In the genomic region with DNA sequence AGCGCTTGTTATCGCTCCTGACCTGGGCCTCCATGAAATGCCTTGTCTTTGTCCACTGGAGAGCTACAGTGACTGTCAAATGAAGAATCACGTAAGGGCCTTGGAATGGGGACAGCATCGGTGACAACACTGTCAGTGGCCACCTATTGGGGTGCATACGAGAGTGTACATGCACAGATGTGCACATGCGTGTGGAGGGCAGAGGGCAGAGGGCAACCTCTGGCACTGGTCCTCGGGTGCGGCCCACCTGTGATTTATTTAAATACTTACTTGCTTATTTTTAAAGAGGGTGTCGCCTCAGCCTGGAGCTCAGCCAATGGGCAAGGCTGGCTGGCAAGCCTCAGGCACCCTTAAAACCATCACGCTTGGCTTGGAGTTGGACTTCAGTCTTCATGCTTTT, we compare ENCODE assay signal across 21 mouse cellular contexts. TPM values are rescaled to one million over a fixed set of nuclear protein-coding genes. Genes with fewer than 3 reads are reported as not detected.
DNase-seq lines count a peak whose midpoint lies in the region; ATAC-seq lines count a peak whose summit lies in the region.
"Had no signal": no experiment of that assay in that cellular context is flagged by ENCODE, and none has a peak within 500 bp of the region (broad histone marks: within the 10 kb centered on the region; RNA-seq: fewer than 3 reads in every experiment).

No protein-coding gene starts in this region.

- no peak overlapping the region for H3K4me2 ChIP-seq in embryonic facial prominence, embryonic 13.5 days
- H3K4me2 ChIP-seq: forebrain, embryonic 13.5 days; heart, embryonic 13.5 days; hindbrain, embryonic 13.5 days had no signal

- H3K9me3 ChIP-seq in embryonic facial prominence, embryonic 13.5 days = no peaks in the 10 kb centered on the region
- no peaks in the 10 kb centered on the region for H3K9me3 ChIP-seq in embryonic facial prominence, embryonic 10.5 days
- H3K9me3 ChIP-seq: forebrain, embryonic 13.5 days; heart, embryonic 13.5 days; hindbrain, embryonic 13.5 days had no signal

- no peak for DNase-seq in embryonic facial prominence, embryonic 10.5 days (ENCODE audit: low spot score)
- peak; percentile 9 for DNase-seq in heart, postnatal 4 days
- DNase-seq in heart, adult 8-10 months (ENCODE audit: low spot score) = no peak
- peak; percentile 6 for DNase-seq in lung, postnatal 10 days
- no peak for DNase-seq in lung, postnatal 25 days (ENCODE audit: low spot score)
- DNase-seq in urinary bladder, postnatal 14 days (ENCODE audit: low spot score) = peak; percentile 2
- no peak for DNase-seq in urinary bladder, adult 2 months (ENCODE audit: low spot score)
- DNase-seq: cerebellum, adult 11-12 months; cerebellum, adult 9-10 months; cerebellum, postnatal 25 days; forebrain, postnatal 0 days; gastrocnemius, adult 2 months had no signal

- H3K27me3 ChIP-seq in embryonic facial prominence, embryonic 13.5 days = no peaks in the 10 kb centered on the region
- H3K27me3 ChIP-seq in embryonic facial prominence, embryonic 10.5 days (replicated peaks; ENCODE audit: low read depth, poor library complexity, severe bottlenecking) = no peaks in the 10 kb centered on the region
- H3K27me3 ChIP-seq: CH12.LX; forebrain, embryonic 13.5 days; heart, embryonic 13.5 days; hindbrain, embryonic 13.5 days; Patski had no signal

- peak overlapping the region; percentile 75; the same call in 1 of the 2 replicates for H3K27ac ChIP-seq in embryonic facial prominence, embryonic 13.5 days
- no peak overlapping the region for H3K27ac ChIP-seq in embryonic facial prominence, embryonic 10.5 days (replicated peaks)
- H3K27ac ChIP-seq: forebrain, embryonic 13.5 days; hindbrain, embryonic 13.5 days; hindbrain, postnatal 0 days had no signal

- no peak overlapping the region for H3K9ac ChIP-seq in embryonic facial prominence, embryonic 13.5 days
- H3K9ac ChIP-seq: forebrain, embryonic 13.5 days; forebrain, postnatal 0 days; heart, embryonic 13.5 days; hindbrain, embryonic 13.5 days had no signal

- no peaks in the 10 kb centered on the region for H3K36me3 ChIP-seq in embryonic facial prominence, embryonic 13.5 days
- no peaks in the 10 kb centered on the region for H3K36me3 ChIP-seq in embryonic facial prominence, embryonic 10.5 days (replicated peaks)
- H3K36me3 ChIP-seq: heart, embryonic 13.5 days; hindbrain, embryonic 13.5 days had no signal

- no peak overlapping the region for H3K4me3 ChIP-seq in embryonic facial prominence, embryonic 13.5 days
- H3K4me3 ChIP-seq in embryonic facial prominence, embryonic 10.5 days = no peak overlapping the region
- H3K4me3 ChIP-seq: forebrain, embryonic 13.5 days; gastrocnemius, adult 2 months; heart, embryonic 13.5 days; hindbrain, embryonic 13.5 days had no signal

- WGBS in embryonic facial prominence, embryonic 13.5 days = 88% methylated on average over 10 of the region's 10 CpGs
- 93% methylated on average over 10 of the region's 10 CpGs for WGBS in embryonic facial prominence, embryonic 10.5 days

- no peak for ATAC-seq in embryonic facial prominence, embryonic 13.5 days (ENCODE audit: insufficient number of reproducible peaks, insufficient read depth, low FRiP score, low TSS enrichment, low read depth)
- ATAC-seq: activated CD4-positive, CD25-positive, alpha-beta regulatory T cell, adult 4 months; forebrain, embryonic 13.5 days; forebrain, postnatal 0 days; hindbrain, postnatal 0 days; Patski had no signal

- peaks cover 7% of the 10 kb centered on the region for H3K4me1 ChIP-seq in embryonic facial prominence, embryonic 13.5 days
- H3K4me1 ChIP-seq in embryonic facial prominence, embryonic 10.5 days = peaks cover 14% of the 10 kb centered on the region
- H3K4me1 ChIP-seq: forebrain, embryonic 13.5 days; hindbrain, embryonic 13.5 days had no signal

RNA-seq across cellular contexts. Expression of gene Ptgis, which starts 22.0 kb away (rescaled TPM):
- 9.0 and 9.2 TPM in 2 replicates for polyA plus RNA-seq in embryonic facial prominence, embryonic 13.5 days (2015; fragmentation: Nextera tagmentation; extraction: Ambion mirVana)
- 13.7 and 14.6 TPM in 2 replicates for polyA plus RNA-seq in embryonic facial prominence, embryonic 10.5 days (2016; fragmentation: Nextera tagmentation; extraction: Ambion mirVana)
- 10 to 100 TPM; 36.7 to 40.9 TPM for total RNA-seq in heart, postnatal 4 days (2021)
- 10 to 100 TPM; 14.5 to 23.5 (median 16.9) TPM for total RNA-seq in heart, adult 8-10 months (2022)
- polyA plus RNA-seq in urinary bladder, adult 2 months (2012; rRNA removed) = 98.4 and 106 TPM in 2 replicates
- total RNA-seq: hematopoietic stem cell, adult 5-6 weeks had no signal

Comparison
In these comparisons a context has a peak if more than half of its experiments do, and no peak if none do; other contexts are left out.
1. DNase-seq: peak in heart, postnatal 4 days (single experiment), lung, postnatal 10 days (single experiment) and urinary bladder, postnatal 14 days (single experiment); none in embryonic facial prominence, embryonic 10.5 days (single experiment), heart, adult 8-10 months (single experiment), lung, postnatal 25 days (single experiment) and urinary bladder, adult 2 months (single experiment).